Mouse (Mus musculus): ENCODE measurements around the gene Samhd1.

The Samhd1 gene

DNA sequence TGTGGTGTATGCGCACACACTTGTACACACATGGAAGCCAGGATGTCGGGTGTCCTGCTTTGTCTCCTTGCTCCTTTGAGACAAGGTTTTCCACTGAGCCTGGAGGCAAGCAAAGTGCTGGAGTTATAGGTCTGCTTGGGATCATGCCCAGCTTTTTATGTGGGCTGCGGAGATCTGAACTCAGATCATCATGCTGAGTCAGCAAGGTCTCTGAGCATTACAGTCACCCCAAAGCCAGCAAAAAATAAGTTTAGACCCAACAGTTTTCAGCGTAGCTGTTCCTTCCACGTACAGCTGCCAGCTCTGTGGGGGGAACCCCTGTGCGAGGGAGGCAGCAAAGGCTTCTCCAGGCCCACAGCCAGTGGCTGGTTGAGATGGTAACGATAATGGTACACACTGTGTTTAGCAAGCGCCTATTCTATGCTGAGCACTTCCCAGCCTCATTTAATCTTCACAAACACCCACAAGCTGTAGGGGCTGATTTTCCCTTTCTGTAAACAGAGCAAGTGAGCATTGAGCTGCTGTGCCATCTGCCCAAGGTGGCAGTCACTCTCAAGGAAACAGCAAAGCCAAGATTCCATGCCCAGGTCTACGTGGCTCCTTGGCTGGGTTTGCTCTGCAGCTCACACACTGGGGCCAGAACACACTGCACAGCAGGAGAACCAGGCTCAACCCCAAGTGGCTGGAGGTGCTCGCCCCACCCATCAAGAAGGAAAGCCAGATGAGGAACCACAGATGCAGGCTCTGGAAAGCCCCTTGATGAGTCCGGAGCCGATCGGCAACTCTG lies 86.5 kb downstream of the Samhd1 start:
- Histone ChIP-seq H3K27me3 (ENCODE audit: control insufficient read depth, insufficient read depth, low read length, poor library complexity, severe bottlenecking) (no peaks in the 10 kb centered on the region), H3K36me3 (ENCODE audit: control insufficient read depth, insufficient read depth, low read length, poor library complexity, severe bottlenecking) (no peaks in the 10 kb centered on the region)
- DNase-seq (ENCODE audit: low read depth, low spot score), result no peak
